Mouse (Mus musculus): ENCODE data around the gene Zmynd19. TPM values are rescaled to one million over a fixed set of nuclear protein-coding genes. Genes with fewer than 3 reads are reported as not detected.
"Not testable (repeated sequence)": the region's sequence is repeated elsewhere in the genome, so short reads cannot be mapped to it uniquely, and the experiment has no call there.

Zmynd19 gene
- polyA plus RNA-seq, 1 experiment, result 6.3 TPM

DNA sequence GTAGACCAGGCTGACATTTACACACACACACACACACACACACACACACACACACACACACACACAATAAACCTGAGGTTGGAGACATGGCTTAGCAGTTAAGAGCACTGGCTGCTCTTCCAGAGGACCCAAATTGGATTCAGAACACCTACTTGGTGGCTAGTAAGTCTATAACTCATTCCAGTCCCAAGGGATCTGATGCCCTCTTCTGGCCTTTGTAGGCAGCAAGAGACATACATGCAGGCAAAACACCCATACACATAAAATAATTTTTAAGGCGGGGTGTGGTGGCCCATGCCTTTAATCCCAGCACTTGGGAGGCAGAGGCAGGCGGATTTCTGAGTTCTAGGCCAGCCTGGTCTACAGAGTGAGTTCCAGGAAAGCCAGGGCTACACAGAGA, 5.3 kb upstream of the Zmynd19 start:
- H3K27ac ChIP-seq (ENCODE audit: insufficient read depth, low read depth, low read length); H3K4me1 ChIP-seq (ENCODE audit: control insufficient read depth, insufficient read depth, low read length); H3K27me3 ChIP-seq (replicated peaks; ENCODE audit: control insufficient read depth, insufficient read depth, low read length); H3K36me3 ChIP-seq (ENCODE audit: control insufficient read depth, insufficient read depth, low read length); H3K4me3 ChIP-seq (ENCODE audit: insufficient read depth, low read depth, low read length): not testable (repeated sequence)
- WGBS, result 33% methylated on average over 2 of the region's 2 CpGs
- peak; percentile 38 for TF ChIP-seq CTCF (conservative IDR thresholded peaks at IDR 0.05; ENCODE audit: insufficient read depth, insufficient read length, low read depth, low read length)
- peak; percentile 74 for DNase-seq

DNA sequence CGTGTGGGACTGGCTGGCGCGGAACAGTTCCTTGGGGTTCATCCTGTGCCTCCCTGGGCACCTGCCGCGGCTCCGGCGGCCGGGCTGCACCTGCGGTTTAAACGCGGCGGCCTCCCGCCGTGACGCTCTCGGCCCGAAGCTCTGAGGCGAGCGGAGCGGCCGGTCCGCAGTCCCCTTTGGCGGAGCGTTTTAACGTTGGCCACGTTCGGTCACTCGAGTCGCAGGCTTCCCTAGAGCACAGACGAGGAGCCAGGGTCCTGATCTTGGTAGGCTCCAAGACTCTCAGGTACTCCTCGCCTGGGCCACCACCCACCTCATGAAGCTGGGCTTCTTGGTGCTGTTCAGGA, 570 bp downstream of the Zmynd19 start:
- no peaks in the 10 kb centered on the region for H3K27me3 ChIP-seq (replicated peaks; ENCODE audit: control insufficient read depth, insufficient read depth, low read length)
- H3K4me3 ChIP-seq (ENCODE audit: insufficient read depth, low read depth, low read length), result peak overlapping the region; percentile 78
- H3K36me3 ChIP-seq (ENCODE audit: control insufficient read depth, insufficient read depth, low read length), result no peaks in the 10 kb centered on the region
- peaks cover 3% of the 10 kb centered on the region; the same call in 1 of the 2 replicates for H3K4me1 ChIP-seq (ENCODE audit: control insufficient read depth, insufficient read depth, low read length)
- no peak overlapping the region for H3K27ac ChIP-seq (ENCODE audit: insufficient read depth, low read depth, low read length)
- no peak for DNase-seq
- WGBS, result under 1% methylated on average over 31 of the region's 31 CpGs
- TF ChIP-seq CTCF (conservative IDR thresholded peaks at IDR 0.05; ENCODE audit: insufficient read depth, insufficient read length, low read depth, low read length), result no peak
- TF ChIP-seq POLR2A (IDR thresholded peaks at IDR 0.05; ENCODE audit: low read depth, low read length), result no peak

DNA sequence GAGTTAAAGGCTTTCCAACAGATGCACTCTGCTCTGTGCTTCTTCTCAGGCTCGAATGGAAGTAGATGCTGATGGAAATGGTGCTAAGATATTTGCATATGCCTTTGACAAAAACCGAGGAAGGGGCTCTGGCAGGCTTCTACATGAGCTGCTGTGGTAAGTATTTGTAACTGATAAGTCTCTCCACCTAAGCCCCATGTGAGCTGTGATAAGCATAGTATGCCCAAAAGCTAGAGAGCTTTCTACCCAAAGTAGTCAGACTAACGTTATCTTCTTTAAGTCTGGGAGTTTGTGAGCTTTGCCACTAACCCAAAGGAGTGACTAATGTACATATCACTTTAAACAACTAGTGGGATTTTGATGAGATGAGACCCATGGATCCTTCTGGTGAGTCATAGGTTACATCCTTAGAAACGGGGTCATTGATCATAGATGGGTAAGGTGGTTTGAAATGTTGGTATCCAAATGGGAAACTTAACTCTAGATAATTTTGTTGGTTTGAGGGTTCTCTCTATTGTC, 3.0 kb downstream of the Zmynd19 start:
- H3K27me3 ChIP-seq (replicated peaks; ENCODE audit: control insufficient read depth, insufficient read depth, low read length), result no peaks in the 10 kb centered on the region
- H3K4me1 ChIP-seq (ENCODE audit: control insufficient read depth, insufficient read depth, low read length), result peaks cover 3% of the 10 kb centered on the region; the same call in 1 of the 2 replicates
- H3K4me3 ChIP-seq (ENCODE audit: insufficient read depth, low read depth, low read length), result no peak overlapping the region
- H3K36me3 ChIP-seq (ENCODE audit: control insufficient read depth, insufficient read depth, low read length), result no peaks in the 10 kb centered on the region
- TF ChIP-seq POLR2A (IDR thresholded peaks at IDR 0.05; ENCODE audit: low read depth, low read length) (no peak), CTCF (conservative IDR thresholded peaks at IDR 0.05; ENCODE audit: insufficient read depth, insufficient read length, low read depth, low read length) (no peak)
- H3K27ac ChIP-seq (ENCODE audit: insufficient read depth, low read depth, low read length), result no peak overlapping the region
- DNase-seq, result no peak
- WGBS, result 88% methylated on average over 4 of the region's 4 CpGs

GRCm38 (mm10) chr2:24960910-24961309, 11.3 kb downstream of the Zmynd19 start:
- peak; percentile 71 for DNase-seq
- Histone ChIP-seq H3K4me3 (ENCODE audit: insufficient read depth, low read depth, low read length) (no peak overlapping the region), H3K27me3 (replicated peaks; ENCODE audit: control insufficient read depth, insufficient read depth, low read length) (no peaks in the 10 kb centered on the region), H3K27ac (ENCODE audit: insufficient read depth, low read depth, low read length) (no peak overlapping the region), H3K4me1 (ENCODE audit: control insufficient read depth, insufficient read depth, low read length) (peaks cover 6% of the 10 kb centered on the region; the same call in 1 of the 2 replicates), H3K36me3 (ENCODE audit: control insufficient read depth, insufficient read depth, low read length) (no peaks in the 10 kb centered on the region)
- 15% methylated on average over 3 of the region's 3 CpGs for WGBS
- TF ChIP-seq CTCF (conservative IDR thresholded peaks at IDR 0.05; ENCODE audit: insufficient read depth, insufficient read length, low read depth, low read length), result peak; percentile 76
- TF ChIP-seq POLR2A (IDR thresholded peaks at IDR 0.05; ENCODE audit: low read depth, low read length), result no peak

GRCm38 (mm10) chr2:24962304-24963000, 12.9 kb downstream of the Zmynd19 start, which contains the start of gene Dph7:
Gene Dph7, plus strand, starts transcription at chr2:24962400.
- Histone ChIP-seq H3K27me3 (replicated peaks; ENCODE audit: control insufficient read depth, insufficient read depth, low read length) (no peaks in the 10 kb centered on the region), H3K4me3 (ENCODE audit: insufficient read depth, low read depth, low read length) (peak within 1 kb of the TSS; percentile 88), H3K4me1 (ENCODE audit: control insufficient read depth, insufficient read depth, low read length) (peaks cover 6% of the 10 kb centered on the region; the same call in 1 of the 2 replicates), H3K27ac (ENCODE audit: insufficient read depth, low read depth, low read length) (no peak within 1 kb of the TSS; the same call in 1 of the 2 replicates), H3K36me3 (ENCODE audit: control insufficient read depth, insufficient read depth, low read length) (no peaks in the 10 kb centered on the region)
- under 1% methylated on average over 28 of the region's 28 CpGs for WGBS
- TF ChIP-seq POLR2A (IDR thresholded peaks at IDR 0.05; ENCODE audit: low read depth, low read length) (no peak), CTCF (conservative IDR thresholded peaks at IDR 0.05; ENCODE audit: insufficient read depth, insufficient read length, low read depth, low read length) (peak; percentile 90)
- peak; percentile 87 for DNase-seq

DNA sequence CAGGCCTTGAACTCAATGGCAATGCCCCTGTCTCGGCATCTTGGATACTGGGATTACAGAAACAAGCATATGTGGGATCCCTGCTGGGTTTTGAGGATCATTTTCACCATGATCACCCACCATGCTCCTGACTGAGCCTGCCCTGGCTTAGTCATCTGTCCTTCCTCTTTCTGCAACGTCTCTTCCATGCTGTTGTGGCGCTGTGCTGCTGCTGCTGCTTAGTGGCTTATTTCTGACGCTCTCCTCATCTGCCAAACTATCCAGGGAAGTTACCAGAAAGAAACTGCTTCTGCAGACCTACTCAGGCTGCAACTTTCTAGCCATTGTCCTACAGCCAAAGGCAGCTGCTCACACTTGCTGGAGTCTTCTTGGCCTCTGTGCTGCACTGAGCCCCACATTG, 20.8 kb downstream of the Zmynd19 start:
- 85% methylated on average over 4 of the region's 4 CpGs for WGBS
- no peak for DNase-seq

GRCm38 (mm10) chr2:24974452-24974851, 24.9 kb downstream of the Zmynd19 start:
- H3K27me3 ChIP-seq (replicated peaks; ENCODE audit: control insufficient read depth, insufficient read depth, low read length); H3K36me3 ChIP-seq (ENCODE audit: control insufficient read depth, insufficient read depth, low read length); H3K4me1 ChIP-seq (ENCODE audit: control insufficient read depth, insufficient read depth, low read length); DNase-seq: not testable (repeated sequence)
- Histone ChIP-seq H3K4me3 (ENCODE audit: insufficient read depth, low read depth, low read length) (peak overlapping the region; percentile 86), H3K27ac (ENCODE audit: insufficient read depth, low read depth, low read length) (peak overlapping the region; percentile 70; the same call in 1 of the 2 replicates)
- under 1% methylated on average over 17 of the region's 17 CpGs for WGBS

More for the DNA sequence above, 20.8 kb downstream of the Zmynd19 start:
- TF ChIP-seq POLR2A (IDR thresholded peaks at IDR 0.05; ENCODE audit: low read depth, low read length), result no peak
- TF ChIP-seq CTCF (conservative IDR thresholded peaks at IDR 0.05; ENCODE audit: insufficient read depth, insufficient read length, low read depth, low read length), result no peak
- H3K4me1 ChIP-seq (ENCODE audit: control insufficient read depth, insufficient read depth, low read length), result peaks cover 4% of the 10 kb centered on the region
- no peak overlapping the region for H3K27ac ChIP-seq (ENCODE audit: insufficient read depth, low read depth, low read length)
- no peak overlapping the region for H3K4me3 ChIP-seq (ENCODE audit: insufficient read depth, low read depth, low read length)
- H3K27me3 ChIP-seq (replicated peaks; ENCODE audit: control insufficient read depth, insufficient read depth, low read length), result no peaks in the 10 kb centered on the region
- no peaks in the 10 kb centered on the region for H3K36me3 ChIP-seq (ENCODE audit: control insufficient read depth, insufficient read depth, low read length)
